Mouse (Mus musculus) layer of hippocampus, postnatal 10 days (tissue): ENCODE results near the gene Krtap1-3. TPM values are rescaled to one million over a fixed set of nuclear protein-coding genes. Genes with fewer than 3 reads are reported as not detected.

Source experiments
- DNase-seq, 2 experiments: peaks; one replicate each; pipeline ENCODE4 v3.0.0; 2021; ENCODE audit warnings: low spot score in 2 of 2
- total RNA-seq, 2 experiments: library from RNA; stranded (reverse); gene quantifications; 2 replicates each; pipeline ENCODE4 v1.2.3; 2021

Krtap1-3 gene
- total RNA-seq, 2 experiments from 2014 or later, result not detected

DNA sequence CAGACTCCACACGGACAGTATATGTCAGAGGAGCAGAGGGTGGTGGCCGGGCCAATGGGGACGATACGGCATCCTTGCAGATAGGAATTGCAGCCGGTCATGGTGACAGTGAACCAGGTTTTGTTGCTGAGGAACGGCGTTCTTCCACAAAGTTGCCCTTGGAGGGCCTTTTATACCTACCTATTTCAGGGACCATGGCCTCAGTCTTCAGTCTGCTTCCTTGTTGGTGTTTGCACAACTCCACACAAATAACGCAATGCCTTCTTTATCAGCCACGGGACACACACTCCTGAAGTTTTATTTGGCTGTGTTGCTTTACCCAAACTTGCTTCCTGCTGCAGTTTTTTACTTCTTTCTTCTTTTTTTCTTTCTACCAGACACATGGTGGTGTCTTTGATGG, 31.8 kb downstream of the Krtap1-3 start, which contains the start of gene Gm11939:
Gene Gm11939 (minus strand): TSS at position 101 of the 400 bp plus-strand sequence.
- DNase-seq, result no peak

DNA sequence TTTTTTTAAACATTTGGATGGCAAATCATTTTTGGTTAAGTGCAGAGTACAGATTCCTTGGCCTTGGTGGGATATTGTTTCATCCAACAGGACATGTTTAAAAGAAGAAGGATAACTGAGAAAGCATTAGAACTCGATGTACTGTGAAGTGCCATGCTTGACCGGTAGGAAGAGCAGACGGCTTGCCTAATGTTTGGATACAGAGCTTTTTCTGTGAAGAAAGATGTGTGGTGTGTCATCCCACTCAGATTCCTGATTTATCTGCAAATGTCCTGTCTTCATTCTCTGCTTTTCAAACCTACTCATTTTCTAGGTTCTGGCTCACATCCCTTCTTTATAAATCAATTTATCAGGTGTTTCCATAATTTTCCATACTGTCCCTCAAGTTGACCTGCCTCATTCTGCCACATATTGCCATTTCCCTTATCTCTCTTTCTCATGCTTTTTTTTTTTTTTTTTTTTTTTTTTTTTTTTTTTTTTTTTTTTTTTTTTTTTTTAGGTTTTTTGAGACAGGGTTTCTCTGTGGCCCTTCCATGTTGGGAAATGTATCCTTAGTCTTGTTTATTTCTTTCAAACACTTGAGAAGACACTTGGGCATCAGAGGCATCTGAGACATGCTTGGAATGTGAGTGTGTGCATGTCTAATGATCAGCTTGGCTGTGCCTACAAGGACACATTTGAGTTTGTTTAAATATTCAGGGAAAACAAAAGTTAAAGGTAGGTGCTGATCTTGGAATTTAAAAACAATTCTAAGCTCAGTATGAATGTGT, 33.0 kb downstream of the Krtap1-3 start:
- no peak for DNase-seq

DNA sequence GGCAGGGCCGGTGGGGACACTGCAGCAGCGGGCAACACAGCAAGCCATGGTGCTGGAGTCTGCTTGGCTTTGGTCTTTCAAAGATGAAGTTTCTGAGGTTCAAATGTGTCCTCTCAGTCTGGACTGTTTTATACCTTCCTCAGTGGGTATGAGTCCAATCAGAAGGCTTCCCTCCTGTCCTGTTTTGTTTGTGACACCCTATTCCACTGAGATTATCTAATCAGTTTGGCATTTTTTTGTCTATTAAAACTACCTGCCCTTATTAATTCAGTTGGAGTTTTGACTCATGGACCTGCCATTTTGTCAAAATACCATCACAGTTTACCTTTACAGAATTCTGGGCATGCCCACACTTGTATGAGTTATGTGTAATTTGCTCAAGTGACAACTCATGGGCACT, 34.4 kb downstream of the Krtap1-3 start, which contains the start of gene Krtap3-2:
Gene Krtap3-2 (minus strand): TSS at position 101 of the 400 bp plus-strand sequence.
- no peak for DNase-seq

DNA sequence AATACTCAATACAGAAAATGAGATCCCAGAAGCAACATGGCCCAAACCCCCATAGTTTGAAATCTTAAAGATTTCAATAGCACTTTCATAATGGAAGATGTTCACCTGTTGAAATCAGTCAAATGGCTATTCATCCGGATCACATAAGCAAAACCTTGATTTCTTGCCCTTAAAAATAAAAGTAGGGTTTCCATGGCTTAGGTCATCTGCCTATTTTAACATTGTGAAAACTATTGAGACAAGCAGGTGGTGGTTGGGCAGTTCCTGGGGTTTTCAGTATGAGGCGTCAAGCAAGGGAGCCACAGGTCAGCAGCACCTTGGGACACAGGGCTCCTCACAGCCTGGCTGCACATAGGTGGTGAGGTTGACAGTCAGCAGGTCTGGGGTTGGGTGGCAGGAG, 34.9 kb downstream of the Krtap1-3 start:
- no peak for DNase-seq

DNA sequence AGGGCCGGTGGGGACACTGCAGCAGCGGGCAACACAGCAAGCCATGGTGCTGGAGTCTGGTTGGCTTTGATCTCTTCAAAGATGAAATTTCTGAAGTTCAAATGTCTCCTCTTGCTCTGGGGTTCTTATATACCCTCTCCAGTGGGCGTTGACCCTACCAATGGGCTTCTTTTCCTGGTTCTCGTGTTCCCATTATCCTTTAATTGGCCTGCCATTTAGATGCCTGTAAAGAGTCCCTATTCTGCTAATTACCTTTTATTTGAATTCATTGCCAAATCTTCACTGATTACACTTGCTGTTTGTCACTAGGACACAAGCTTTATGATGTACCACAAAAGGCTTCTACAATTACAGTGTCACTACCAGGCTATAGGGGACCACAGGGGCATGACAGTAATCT, 40.4 kb downstream of the Krtap1-3 start, which contains the start of gene Krtap3-3:
Gene Krtap3-3 (minus strand): TSS at position 101 of the 400 bp plus-strand sequence.
- DNase-seq, result no peak

DNA sequence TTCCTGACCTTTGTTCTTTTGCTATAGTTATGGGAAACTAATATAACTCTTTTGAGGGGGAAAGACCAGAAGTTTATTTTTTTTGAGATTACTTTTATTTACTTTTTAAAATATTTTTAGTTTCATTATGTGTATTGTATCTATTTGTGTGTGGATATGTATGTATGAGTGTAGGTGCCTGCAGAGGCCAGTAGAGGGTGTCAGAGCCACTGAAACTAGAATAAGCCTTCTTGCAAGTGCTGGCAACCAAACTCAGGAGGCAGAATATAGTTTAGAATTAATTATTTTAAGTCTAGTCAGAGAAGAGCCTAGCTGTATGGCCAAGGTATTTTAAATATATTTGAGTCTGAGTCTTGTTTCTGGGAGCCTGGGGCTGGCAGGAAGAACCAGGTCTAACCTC, 43.2 kb downstream of the Krtap1-3 start:
- no peak for DNase-seq

Other genes with a start within 250 kb of the Krtap1-3 start
- gene Krt27, start 240.2 kb downstream of the Krtap1-3 start, total RNA-seq, result not detected
- under 1 TPM; 0.30 to 0.33 TPM for gene Krt28, start 216.4 kb downstream of the Krtap1-3 start, total RNA-seq
- gene Krt10, start 202.0 kb downstream of the Krtap1-3 start, total RNA-seq, result 10 to 100 TPM; 14.3 to 14.8 TPM
- gene Krt12, start 169.1 kb downstream of the Krtap1-3 start, total RNA-seq, result 1 to 10 TPM; 1.5 to 1.6 TPM
- not detected for gene Krt20, start 153.2 kb downstream of the Krtap1-3 start, total RNA-seq
- not detected for gene Krt23, start 98.2 kb downstream of the Krtap1-3 start, total RNA-seq
- not detected for gene Krt39, start 70.0 kb downstream of the Krtap1-3 start, total RNA-seq
- not detected for gene Krt40, start 48.2 kb downstream of the Krtap1-3 start, total RNA-seq
- not detected for gene Krtap3-3, start 40.5 kb downstream of the Krtap1-3 start, total RNA-seq
- gene Krtap3-2, start 34.5 kb downstream of the Krtap1-3 start, total RNA-seq, result not detected
- not detected for gene Gm11939, start 31.9 kb downstream of the Krtap1-3 start, total RNA-seq
- gene Krtap3-1, start 24.7 kb downstream of the Krtap1-3 start, total RNA-seq, result not detected
- not detected for gene Krtap1-5, start 10.3 kb downstream of the Krtap1-3 start, total RNA-seq
- not detected for gene Krtap1-4, start 7.7 kb downstream of the Krtap1-3 start, total RNA-seq
- not detected for gene Krtap9-3, start 6.8 kb upstream of the Krtap1-3 start, total RNA-seq
- not detected for gene Gm11938, start 12.0 kb upstream of the Krtap1-3 start, total RNA-seq
- not detected for gene Gm11937, start 18.9 kb upstream of the Krtap1-3 start, total RNA-seq
- not detected for gene Krtap2-4, start 23.5 kb upstream of the Krtap1-3 start, total RNA-seq
- not detected for gene Gm11562, start 29.1 kb upstream of the Krtap1-3 start, total RNA-seq
- not detected for gene Krtap4-1, start 36.9 kb upstream of the Krtap1-3 start, total RNA-seq
- not detected for gene Krtap4-2, start 43.7 kb upstream of the Krtap1-3 start, total RNA-seq
- not detected for gene Krtap4-7, start 52.8 kb upstream of the Krtap1-3 start, total RNA-seq
- not detected for gene Gm11555, start 58.9 kb upstream of the Krtap1-3 start, total RNA-seq
- gene Gm11563, start 67.6 kb upstream of the Krtap1-3 start, total RNA-seq, result not detected
- gene Krtap4-6, start 74.6 kb upstream of the Krtap1-3 start, total RNA-seq, result not detected
- gene Gm14190, start 99.4 kb upstream of the Krtap1-3 start, total RNA-seq, result not detected
- gene Gm14180, start 143.0 kb upstream of the Krtap1-3 start, total RNA-seq, result not detected
- not detected for gene Gm11595, start 181.6 kb upstream of the Krtap1-3 start, total RNA-seq
- not detected for gene Krtap4-8, start 189.4 kb upstream of the Krtap1-3 start, total RNA-seq
- gene Krtap4-9, start 193.9 kb upstream of the Krtap1-3 start, total RNA-seq, result not detected
- gene Gm11596, start 202.1 kb upstream of the Krtap1-3 start, total RNA-seq, result not detected
- gene Gm11569, start 207.6 kb upstream of the Krtap1-3 start, total RNA-seq, result not detected
- gene Gm11554, start 213.1 kb upstream of the Krtap1-3 start, total RNA-seq, result not detected
- not detected for gene Krtap4-13, start 218.6 kb upstream of the Krtap1-3 start, total RNA-seq
- not detected for gene Gm11564, start 224.3 kb upstream of the Krtap1-3 start, total RNA-seq
- not detected for gene 2300003K06Rik, start 246.7 kb upstream of the Krtap1-3 start, total RNA-seq